Mouse (Mus musculus): ENCODE measurements around the gene Capzb.

DNA sequence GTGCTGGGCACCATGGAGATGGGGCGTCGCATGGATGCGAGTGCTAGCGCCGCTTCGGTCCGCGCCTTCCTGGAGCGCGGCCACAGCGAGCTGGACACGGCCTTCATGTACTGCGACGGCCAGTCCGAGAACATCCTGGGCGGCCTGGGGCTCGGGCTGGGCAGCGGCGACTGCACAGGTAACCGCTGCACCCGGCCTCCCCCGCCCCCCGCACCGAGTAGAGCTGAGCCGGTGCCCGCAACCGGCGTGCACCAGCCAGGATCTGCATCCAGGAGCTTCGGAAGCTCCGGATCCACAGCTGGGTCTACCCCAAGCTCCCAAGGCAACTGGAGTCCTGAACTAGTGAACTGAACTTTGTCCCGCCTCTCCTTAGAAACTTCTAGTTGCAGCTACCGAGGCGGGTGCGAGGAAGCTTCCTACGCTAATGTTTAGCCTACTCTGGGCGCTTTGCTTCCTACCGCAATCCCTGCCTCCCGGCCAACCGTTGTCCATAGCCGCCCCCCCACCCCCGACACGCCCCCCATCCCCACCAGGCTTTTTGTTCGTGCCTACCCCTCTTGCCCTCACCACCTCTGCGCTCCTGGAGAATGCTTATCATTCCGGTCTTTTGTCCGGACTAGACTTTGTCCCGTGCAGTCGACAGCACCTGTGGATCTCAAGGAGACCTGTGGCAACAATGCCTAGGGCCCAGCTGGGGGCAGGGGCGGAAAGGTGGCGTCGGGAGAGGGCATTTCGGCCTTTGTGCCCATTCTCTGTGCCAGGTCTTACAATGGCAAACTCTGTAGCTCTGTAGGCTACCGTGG is 118.4 kb downstream of the Capzb start:
- TF ChIP-seq GATA1 (IDR thresholded peaks at IDR 0.05; ENCODE audit: low read length) (no peak), TAL1 (IDR thresholded peaks at IDR 0.05; ENCODE audit: low read length) (no peak)
